Mouse (Mus musculus): ENCODE measurements at regions not wholly inside any gene's neighbourhood (a gene's known extent, or its start where the extent isn't known, plus 50 kb on each side); places are given as distances from the start of the nearest gene placed in this dataset.

DNA sequence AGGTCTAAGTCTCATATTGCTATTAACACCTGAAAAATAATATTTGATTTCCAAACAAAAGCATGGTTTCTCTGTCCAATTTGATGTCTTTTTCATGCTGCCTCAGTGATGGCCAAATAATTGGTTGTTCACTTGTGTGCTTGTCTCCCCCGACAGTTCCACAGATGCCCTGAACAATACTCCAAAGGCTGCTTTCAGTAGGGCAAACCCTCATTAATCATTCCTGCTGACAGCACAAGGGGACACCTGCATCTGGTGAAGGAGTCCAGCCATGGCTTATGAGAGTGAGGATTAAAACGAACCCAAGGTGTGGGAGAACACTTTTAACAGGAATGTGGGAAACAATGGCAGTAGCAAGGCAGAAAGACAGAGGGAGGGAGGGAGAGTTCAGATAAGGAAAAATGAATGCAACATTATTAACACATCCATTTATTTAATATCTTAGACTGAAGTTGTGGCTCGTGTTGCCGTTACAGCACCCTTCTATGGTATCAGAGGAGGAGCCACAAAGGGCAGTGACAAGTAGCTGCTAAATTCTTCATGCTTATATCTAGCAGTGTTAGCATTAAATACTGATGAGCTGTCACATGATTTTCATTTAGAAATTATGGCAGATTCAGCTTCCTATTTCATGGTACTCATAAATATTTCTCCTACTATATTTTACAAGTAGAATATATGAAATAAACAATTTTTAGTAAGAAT lies 501.8 kb upstream of the Mms22l start:
- no peak for DNase-seq (ENCODE audit: low spot score in 2 of 2)

DNA sequence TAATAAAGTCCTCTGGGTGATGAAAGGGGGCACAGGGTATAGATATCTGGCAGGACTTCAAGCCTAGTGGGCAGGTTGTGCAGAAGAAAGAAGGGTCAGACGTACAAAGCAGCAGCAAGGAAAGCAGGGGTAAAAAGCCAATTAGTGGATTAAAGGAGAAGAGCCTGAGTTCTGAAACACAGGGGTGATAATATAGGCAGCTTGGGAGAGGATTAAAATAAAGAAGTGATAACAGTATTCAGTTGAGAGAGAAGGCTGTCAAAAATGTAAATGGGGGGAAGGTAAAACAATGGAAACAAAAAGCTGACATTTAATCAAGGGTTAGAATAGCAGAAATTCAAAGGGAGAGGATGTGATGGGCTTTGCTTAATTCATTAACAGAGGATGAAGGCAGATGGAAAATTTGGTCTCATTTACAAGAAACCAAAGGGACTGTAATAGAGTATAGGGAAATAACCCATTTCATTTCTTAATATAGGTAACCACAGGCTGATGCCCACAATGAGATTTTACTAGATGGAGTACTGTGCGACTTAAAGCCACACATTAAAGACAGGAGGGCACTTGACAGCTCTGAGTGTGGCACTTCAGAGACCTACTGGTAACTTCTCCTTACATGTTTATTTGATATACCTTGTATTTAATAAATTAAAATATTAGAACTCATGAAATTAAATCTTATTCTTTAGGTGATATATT lies 489.8 kb upstream of the Mms22l start:
- DNase-seq (ENCODE audit: low spot score in 2 of 2), result no peak

DNA sequence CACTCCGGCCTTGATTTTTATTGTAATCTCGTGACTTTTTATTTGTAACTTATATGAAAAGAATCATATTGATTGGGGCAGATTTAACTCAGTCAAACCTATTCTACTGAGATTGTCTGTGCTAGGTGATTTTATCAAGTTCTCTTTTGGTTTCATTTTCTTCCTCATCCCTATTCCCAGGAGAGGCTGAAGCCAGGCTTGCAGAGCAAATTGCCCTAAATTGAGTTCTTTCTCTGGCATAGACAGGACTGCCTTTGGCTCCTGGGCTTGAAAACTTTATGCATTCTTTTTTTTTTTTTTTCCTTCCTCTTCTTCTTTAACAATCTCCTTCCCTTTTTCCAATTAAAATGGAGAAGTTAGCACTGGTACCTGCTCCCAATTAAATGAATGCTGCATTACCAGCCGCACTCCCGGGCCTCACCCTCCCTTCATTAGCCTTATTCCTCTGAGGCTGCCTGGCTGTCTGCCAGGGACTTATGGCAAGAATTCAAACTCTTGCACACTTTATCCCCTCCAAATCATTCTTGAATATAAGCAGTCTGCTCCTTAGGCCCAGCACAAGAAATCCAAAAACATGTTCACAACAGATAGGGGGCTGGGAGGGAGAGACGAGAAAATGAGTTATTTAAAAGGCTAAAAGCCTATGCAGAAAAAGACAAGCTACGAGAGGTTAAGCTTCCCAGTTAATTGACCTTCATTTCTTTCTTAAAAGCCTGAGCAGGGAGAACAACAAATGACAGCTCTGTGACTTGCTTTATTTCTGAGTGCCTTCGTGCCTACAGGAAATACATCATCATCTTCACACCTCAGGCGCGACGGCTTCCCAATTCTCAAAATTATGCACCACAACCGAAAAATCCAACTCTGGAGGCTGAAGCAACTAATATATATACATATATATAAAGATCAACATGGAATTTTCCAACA lies 476.8 kb upstream of the Mms22l start:
- no peak for DNase-seq (ENCODE audit: low spot score in 2 of 2)
